In genomic region chr5:118875096-118875637, GRCm38 (mm10) we compare ENCODE assay signal across 23 mouse cellular contexts.
DNase-seq lines count a peak whose midpoint lies in the region; ATAC-seq and TF ChIP-seq lines count a peak whose summit lies in the region.
"Had no signal": no experiment of that assay in that cellular context is flagged by ENCODE, and none has a peak within 500 bp of the region (broad histone marks: within the 10 kb centered on the region; RNA-seq: fewer than 3 reads in every experiment).

No protein-coding gene starts in this region.

- no peaks in the 10 kb centered on the region; the same call in 1 of the 2 replicates for H3K27me3 ChIP-seq in lung, postnatal 0 days (replicated peaks; ENCODE audit: insufficient read depth, low read length)
- H3K27me3 ChIP-seq in limb, embryonic 13.5 days = peaks cover 70% of the 10 kb centered on the region
- H3K27me3 ChIP-seq in heart, embryonic 12.5 days (replicated peaks) = peaks cover 44% of the 10 kb centered on the region

- peak overlapping the region; percentile 16; the same call in 1 of the 2 replicates for H3K9ac ChIP-seq in lung, postnatal 0 days (replicated peaks; ENCODE audit: low read depth)
- H3K9ac ChIP-seq in limb, embryonic 13.5 days = no peak overlapping the region
- no peak overlapping the region for H3K9ac ChIP-seq in heart, embryonic 12.5 days
- H3K9ac ChIP-seq: forebrain, postnatal 0 days; hindbrain, embryonic 13.5 days; liver, embryonic 13.5 days; lung, embryonic 14.5 days; midbrain, embryonic 15.5 days; neural tube, embryonic 12.5 days had no signal

- no peak for ATAC-seq in lung, postnatal 0 days
- no peak for ATAC-seq in limb, embryonic 13.5 days (ENCODE audit: low FRiP score, low read depth)
- no peak for ATAC-seq in heart, embryonic 12.5 days (ENCODE audit: insufficient number of reproducible peaks, low FRiP score)
- ATAC-seq: CD4-positive, CD25-positive, alpha-beta regulatory T cell, adult 4 months; forebrain, postnatal 0 days; midbrain, embryonic 15.5 days had no signal

- H3K4me2 ChIP-seq in lung, postnatal 0 days (replicated peaks; ENCODE audit: low read depth, low read length) = peak overlapping the region; percentile 3; the same call in 1 of the 2 replicates
- H3K4me2 ChIP-seq in limb, embryonic 13.5 days (replicated peaks) = 0 out of 2 replicates have a peak overlapping the region, but pooled peaks have one; percentile 2
- H3K4me2 ChIP-seq in heart, embryonic 12.5 days = no peak overlapping the region
- H3K4me2 ChIP-seq: hindbrain, embryonic 13.5 days; liver, embryonic 13.5 days; lung, embryonic 14.5 days; midbrain, embryonic 15.5 days; neural tube, embryonic 12.5 days had no signal

- no peaks in the 10 kb centered on the region for H3K4me1 ChIP-seq in lung, postnatal 0 days (ENCODE audit: insufficient read depth, low read depth, low read length)
- H3K4me1 ChIP-seq in lung, adult 2 months (ENCODE audit: control insufficient read depth, insufficient read depth, low read length) = peaks cover 4% of the 10 kb centered on the region
- H3K4me1 ChIP-seq in limb, embryonic 13.5 days = peaks cover 23% of the 10 kb centered on the region
- 0 out of 2 replicates have a peak, but pooled peaks cover 3% of the 10 kb centered on the region for H3K4me1 ChIP-seq in heart, embryonic 12.5 days (replicated peaks)
- H3K4me1 ChIP-seq: hindbrain, embryonic 13.5 days; liver, embryonic 13.5 days; neural tube, embryonic 12.5 days had no signal

- no peaks in the 10 kb centered on the region for H3K9me3 ChIP-seq in lung, postnatal 0 days (ENCODE audit: low read length)
- H3K9me3 ChIP-seq in limb, embryonic 13.5 days = no peaks in the 10 kb centered on the region
- no peaks in the 10 kb centered on the region for H3K9me3 ChIP-seq in heart, embryonic 12.5 days (replicated peaks)
- H3K9me3 ChIP-seq: forebrain, embryonic 10.5 days; hindbrain, embryonic 13.5 days; liver, embryonic 13.5 days; midbrain, embryonic 15.5 days; neural tube, embryonic 12.5 days had no signal

- H3K36me3 ChIP-seq in lung, postnatal 0 days (ENCODE audit: insufficient read depth, low read length) = no peaks in the 10 kb centered on the region
- no peaks in the 10 kb centered on the region for H3K36me3 ChIP-seq in limb, embryonic 13.5 days
- H3K36me3 ChIP-seq in heart, embryonic 12.5 days = no peaks in the 10 kb centered on the region
- H3K36me3 ChIP-seq: forebrain, embryonic 10.5 days; hindbrain, embryonic 13.5 days; liver, embryonic 13.5 days; midbrain, embryonic 15.5 days; neural tube, embryonic 12.5 days had no signal

- no peak for TF ChIP-seq CTCF in lung, postnatal 0 days (IDR thresholded peaks at IDR 0.05)
- no peak for TF ChIP-seq CTCF in lung, adult 2 months (IDR thresholded peaks at IDR 0.05; ENCODE audit: insufficient read depth, low read length)

- no peak for TF ChIP-seq POLR2A in lung, adult 2 months (IDR thresholded peaks at IDR 0.05; ENCODE audit: borderline replicate concordance, extremely low read depth, low read depth, low read length)

- no peak overlapping the region for H3K27ac ChIP-seq in lung, postnatal 0 days (ENCODE audit: low read length)
- no peak overlapping the region for H3K27ac ChIP-seq in limb, embryonic 13.5 days
- no peak overlapping the region for H3K27ac ChIP-seq in heart, embryonic 12.5 days (ENCODE audit: poor library complexity, severe bottlenecking)
- H3K27ac ChIP-seq: forebrain, embryonic 10.5 days; heart, adult 2 months; hindbrain, embryonic 13.5 days; liver, embryonic 13.5 days; midbrain, embryonic 15.5 days; neural tube, embryonic 12.5 days had no signal

- no peak overlapping the region for H3K4me3 ChIP-seq in lung, postnatal 0 days (ENCODE audit: low read depth, low read length)
- no peak overlapping the region for H3K4me3 ChIP-seq in lung, adult 2 months (replicated peaks; ENCODE audit: extremely low read depth, low read depth, low read length)
- H3K4me3 ChIP-seq in limb, embryonic 13.5 days = no peak overlapping the region
- H3K4me3 ChIP-seq in heart, embryonic 12.5 days = no peak overlapping the region
- H3K4me3 ChIP-seq: forebrain, embryonic 10.5 days; heart, adult 2 months; hindbrain, embryonic 13.5 days; liver, embryonic 13.5 days; midbrain, embryonic 15.5 days; neural tube, embryonic 12.5 days had no signal

- TF ChIP-seq EP300 in lung, postnatal 0 days (IDR thresholded peaks at IDR 0.05) = no peak

- 52% methylated on average over 10 of the region's 10 CpGs for WGBS in lung, postnatal 0 days
- 61% methylated on average over 10 of the region's 10 CpGs for WGBS in lung, adult 2 months
- WGBS in limb, embryonic 13.5 days = 49% methylated on average over 10 of the region's 10 CpGs
- 55% methylated on average over 10 of the region's 10 CpGs for WGBS in heart, embryonic 12.5 days

- DNase-seq in adrenal gland, adult 2 months = peak; percentile 61
- DNase-seq in adrenal gland, adult 8-10 months = no peak
- no peak for DNase-seq in lung, postnatal 0 days (ENCODE audit: low spot score)
- no peak for DNase-seq in lung, adult 2 months
- peak; percentile 31 to 32 for DNase-seq in adrenal gland, postnatal 36 days
- DNase-seq: cerebellum, adult 11 months; cerebellum, adult 9-11 months; forebrain, postnatal 0 days; gastrocnemius, postnatal 25 days; heart, adult 2 months; heart, postnatal 36 days; kidney, adult 18-20 months; kidney, postnatal 36 days; liver, embryonic 13.5 days; lung, embryonic 14.5 days; right cerebral cortex, postnatal 14 days had no signal

Comparison
In these comparisons a context has a peak if more than half of its experiments do, and no peak if none do; other contexts are left out.
1. DNase-seq: peak in adrenal gland, adult 2 months (single experiment) and adrenal gland, postnatal 36 days (2 of 2); none in adrenal gland, adult 8-10 months (single experiment), lung, postnatal 0 days (single experiment) and lung, adult 2 months (single experiment).